Mouse (Mus musculus) lung, postnatal 0 days (tissue): ENCODE results near the gene Mmp14.

Experiments
- CTCF ChIP-seq: IDR thresholded peaks from 2 replicates; pipeline ENCODE4 v1.5.1; 2016; ENCODE audit warnings: antibody characterized with exemption, mild to moderate bottlenecking
- EP300 ChIP-seq: IDR thresholded peaks from 2 replicates; pipeline ENCODE4 v1.6.1; 2016; ENCODE audit warnings: antibody characterized with exemption, mild to moderate bottlenecking, control low read depth

- TF ChIP-seq CTCF, result peak; percentile 81
- TF ChIP-seq EP300, result no peak
Observed at GRCm38 (mm10) chr14:54464293-54465005, 33.0 kb downstream of the Mmp14 start.
